Mouse (Mus musculus): ENCODE measurements at regions not wholly inside any gene's neighbourhood (a gene's known extent, or its start where the extent isn't known, plus 50 kb on each side); places are given as distances from the start of the nearest gene placed in this dataset.

DNA sequence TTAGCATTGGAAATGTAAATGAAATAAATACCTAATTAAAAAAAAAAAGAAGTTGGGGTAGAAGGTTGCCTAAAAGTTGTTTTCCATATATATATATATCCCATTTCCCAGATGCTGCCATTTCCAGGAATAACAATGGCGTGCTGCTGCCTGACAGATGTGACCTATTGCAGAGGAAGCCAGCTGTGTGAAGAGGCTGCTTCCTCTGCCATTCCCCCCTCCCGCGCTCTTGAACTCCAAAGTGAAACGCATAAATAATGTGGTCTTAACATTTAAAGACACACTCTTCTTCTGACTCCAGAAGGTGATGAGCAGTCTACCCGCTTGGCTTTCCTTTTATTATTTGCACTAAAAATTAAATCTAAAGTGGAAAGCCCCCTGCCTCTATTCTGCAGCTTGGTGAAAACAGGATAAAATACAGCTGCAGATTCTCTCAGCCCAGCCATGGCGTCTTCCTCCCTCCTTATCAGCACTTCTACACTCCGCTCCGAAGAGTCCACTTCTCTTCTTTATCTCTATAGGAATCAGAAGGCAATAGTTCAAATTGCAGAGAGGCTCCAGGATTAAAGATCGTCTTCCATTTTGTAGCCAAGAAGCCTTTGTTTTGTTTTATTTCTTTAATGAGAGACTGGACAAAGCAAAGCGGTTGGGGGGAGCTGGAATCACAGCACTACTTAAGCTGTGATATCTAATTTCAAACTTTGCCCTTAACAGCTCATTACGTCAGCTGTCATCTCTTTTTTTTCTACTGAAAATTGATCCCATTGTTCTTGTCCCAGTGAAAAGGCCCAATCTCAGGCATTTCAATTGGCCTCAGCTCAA lies 385.1 kb downstream of the Rapgef2 start:
- DNase-seq, result no peak

DNA sequence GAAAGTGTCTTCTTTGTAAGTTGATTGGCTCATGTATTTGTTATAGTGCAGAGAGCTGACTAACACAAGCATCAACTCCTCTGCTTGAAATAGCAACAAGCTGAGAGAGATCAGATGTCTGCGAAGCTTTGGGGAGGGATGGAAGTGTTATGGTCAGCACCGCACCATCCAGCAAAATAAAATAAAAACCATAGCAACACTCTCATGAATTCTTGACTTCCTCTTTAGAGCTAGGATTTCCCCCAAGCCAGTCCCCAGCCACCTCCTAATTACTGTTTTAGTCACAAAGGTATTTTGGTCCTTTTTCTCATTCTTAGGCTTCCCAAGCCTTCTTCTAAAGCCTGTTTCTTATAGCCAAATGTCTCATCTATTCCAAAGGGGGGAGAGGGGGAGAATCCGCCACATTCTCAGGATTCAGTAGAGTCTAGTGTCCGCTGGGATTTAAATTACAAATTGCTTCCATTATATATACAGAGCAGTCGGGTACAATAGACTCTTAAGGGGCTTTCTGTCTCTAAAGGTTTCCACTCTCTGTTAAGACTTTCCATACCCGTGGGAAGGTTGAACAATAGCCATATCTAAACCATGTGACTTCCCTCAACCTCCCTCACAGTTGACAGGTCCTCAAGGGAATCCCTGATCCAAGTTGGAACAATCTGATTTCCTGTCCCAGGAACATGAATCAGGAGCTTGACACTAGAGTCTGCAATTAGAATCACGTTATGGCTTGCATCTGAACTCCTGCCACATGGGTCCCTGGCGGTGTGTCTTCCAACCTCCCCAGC lies 386.7 kb downstream of the Rapgef2 start:
- DNase-seq, result no peak

- DNase-seq, result no peak
Observed at GRCm38 (mm10) chr3:78889326-78889725, 397.0 kb downstream of the Rapgef2 start.

DNA sequence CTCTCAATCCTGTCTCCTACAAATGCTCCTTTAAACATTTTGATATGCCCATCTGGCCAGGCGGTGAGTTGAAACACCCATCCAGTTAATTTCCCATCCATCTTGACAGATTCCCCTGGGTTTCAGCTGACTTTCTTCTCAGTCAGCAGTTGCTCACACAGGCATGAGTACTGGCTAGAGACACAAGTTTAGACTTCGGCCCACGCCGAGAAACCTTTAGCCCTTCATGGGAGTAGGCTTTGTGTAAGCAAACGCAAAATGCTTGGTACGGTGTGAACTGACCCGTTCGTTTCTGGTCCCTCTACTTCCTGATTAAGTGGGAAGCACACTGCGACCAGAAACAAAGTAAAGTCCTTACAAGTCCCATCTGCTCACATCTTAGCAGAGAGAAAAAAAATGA lies 401.6 kb downstream of the Rapgef2 start:
- DNase-seq, result no peak

- no peak for DNase-seq
Observed at GRCm38 (mm10) chr3:78884029-78884428, 402.3 kb downstream of the Rapgef2 start.

DNA sequence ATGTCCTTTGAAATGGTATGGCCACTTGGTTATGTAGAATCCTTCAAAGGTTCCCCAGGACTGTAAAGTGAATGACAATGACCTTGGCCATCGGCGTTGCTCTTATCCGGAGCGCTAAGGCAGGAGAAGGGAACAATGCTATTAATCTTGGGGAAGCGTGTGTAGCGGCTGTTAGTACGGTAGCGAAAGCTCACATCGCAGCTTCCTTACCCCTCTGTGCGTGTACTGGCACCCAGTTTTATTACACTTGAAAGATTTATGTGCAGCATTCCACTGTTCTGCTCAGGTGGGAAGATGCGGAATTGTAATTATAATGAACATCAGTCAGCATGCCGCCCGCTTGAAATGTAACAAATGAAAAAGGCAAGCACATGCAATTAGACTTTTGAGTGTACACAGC lies 406.2 kb downstream of the Rapgef2 start:
- DNase-seq, result no peak

DNA sequence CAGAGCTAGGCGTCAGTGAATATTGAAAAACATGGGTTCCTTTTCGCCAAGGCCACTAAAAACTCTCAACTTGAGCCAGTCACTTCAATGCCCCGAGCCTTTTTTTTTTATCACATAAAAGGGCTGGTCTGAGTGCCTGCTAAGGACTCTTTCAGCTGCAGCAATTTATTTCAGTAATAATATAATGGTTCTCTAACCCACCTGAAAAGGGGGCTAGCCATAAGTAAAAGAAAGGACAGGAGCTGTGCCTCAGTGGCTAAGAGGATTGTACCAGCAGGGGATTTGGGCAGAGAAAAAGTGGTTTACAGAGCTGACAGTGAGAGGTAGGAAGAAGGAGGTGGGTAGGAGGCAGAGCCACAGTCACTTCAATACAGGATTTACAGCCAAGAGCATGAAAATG lies 409.0 kb downstream of the Rapgef2 start:
- DNase-seq, result no peak

GRCm38 (mm10) chr3:78866896-78867295 lies 419.4 kb downstream of the Rapgef2 start:
- DNase-seq, result no peak

- DNase-seq, result no peak
Observed at GRCm38 (mm10) chr3:78866083-78866726, 420.1 kb downstream of the Rapgef2 start.

DNA sequence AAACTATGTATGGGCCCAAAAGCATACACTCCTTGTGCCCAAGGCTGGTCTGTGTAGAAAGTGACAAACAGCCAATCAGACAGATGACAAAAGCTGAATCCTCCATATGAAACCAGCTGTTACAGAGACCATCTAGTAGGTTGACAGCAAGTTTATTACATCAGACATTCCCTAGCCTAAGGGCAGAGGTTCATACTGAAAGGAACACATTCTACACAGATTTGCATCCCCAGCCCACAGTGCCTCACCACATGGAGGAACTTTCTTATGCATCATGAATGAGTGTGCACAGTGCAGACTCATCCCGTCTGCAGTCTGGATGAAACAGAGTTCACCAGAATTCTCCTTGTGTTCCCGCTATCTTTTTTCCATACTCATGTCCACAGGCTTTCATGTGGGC lies 423.3 kb downstream of the Rapgef2 start:
- no peak for DNase-seq

DNA sequence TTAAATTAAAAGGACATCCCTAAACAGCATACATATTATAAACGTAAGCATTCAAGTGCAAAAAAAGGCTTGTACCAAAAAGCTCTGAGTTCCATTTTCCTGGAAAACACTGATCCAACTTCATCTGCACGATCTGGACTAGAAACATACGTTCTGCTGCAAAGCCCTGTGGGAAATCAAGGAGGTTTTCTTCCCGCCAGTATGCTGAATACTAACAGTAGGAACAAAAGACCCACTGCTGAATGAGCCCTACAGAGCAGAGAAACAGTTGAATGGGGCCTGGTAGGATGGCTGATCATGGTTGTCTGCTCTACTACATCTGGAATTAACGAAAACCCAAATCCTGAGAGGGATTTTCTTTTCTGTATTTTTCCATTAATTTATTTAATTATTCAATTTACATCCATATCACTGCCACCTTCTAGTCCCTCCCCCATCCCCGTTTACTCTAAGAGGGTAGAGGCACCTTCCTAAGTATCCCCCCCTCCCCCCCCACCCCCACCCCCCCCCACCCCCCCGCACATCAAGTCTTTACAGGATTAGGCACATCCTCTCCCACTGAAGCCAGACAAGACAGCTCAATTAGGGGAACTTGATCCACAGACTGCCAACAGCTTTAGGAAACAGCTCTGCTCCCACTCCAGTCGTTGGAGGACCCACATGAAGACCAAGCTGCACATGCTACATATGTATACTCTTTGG lies 439.5 kb downstream of the Rapgef2 start:
- no peak for DNase-seq

- DNase-seq, result no peak
Observed at GRCm38 (mm10) chr3:78841173-78841572, 445.1 kb downstream of the Rapgef2 start.

DNA sequence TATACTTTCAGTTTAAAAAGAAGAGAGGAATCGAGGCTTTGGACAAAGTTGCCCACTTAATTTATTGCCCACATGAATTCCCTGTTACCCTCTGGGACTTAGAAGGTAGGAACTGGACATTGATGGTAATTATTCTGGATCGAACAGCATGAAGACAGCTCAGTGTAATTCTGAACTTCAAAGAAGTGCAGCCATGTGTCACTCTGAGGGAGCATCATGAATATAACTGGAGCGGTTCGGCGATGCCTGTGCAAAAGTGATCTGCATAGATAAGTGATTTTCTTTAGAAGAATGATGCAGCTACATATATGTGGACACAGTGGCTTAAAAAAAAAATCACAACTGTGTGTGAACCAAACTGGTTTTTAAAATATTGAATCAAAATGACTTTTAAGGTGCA lies 449.5 kb downstream of the Rapgef2 start:
- no peak for DNase-seq

DNA sequence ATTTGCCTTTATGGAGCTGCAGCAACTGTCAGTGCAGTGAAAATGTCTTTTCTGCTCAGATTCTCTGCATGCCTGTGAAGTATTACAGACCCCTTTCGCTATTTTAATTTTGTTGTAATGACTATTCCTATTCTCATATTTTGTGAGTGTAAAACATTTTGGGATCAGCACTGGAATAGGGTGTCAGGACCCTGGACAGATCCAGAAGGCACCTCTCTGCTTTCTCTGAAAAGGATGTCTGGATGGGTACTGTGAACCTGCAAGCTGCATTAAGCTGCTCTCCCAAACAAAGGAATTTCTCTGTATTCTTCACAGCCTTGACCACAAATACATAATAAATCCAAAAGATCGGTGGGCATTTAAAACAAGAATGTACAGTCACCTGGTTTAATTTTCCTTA lies 460.8 kb downstream of the Rapgef2 start:
- no peak for DNase-seq

GRCm38 (mm10) chr3:78812425-78812824 lies 473.9 kb downstream of the Rapgef2 start:
- no peak for DNase-seq

- DNase-seq, result no peak
Observed at GRCm38 (mm10) chr3:78810431-78811152, 475.7 kb downstream of the Rapgef2 start.

DNA sequence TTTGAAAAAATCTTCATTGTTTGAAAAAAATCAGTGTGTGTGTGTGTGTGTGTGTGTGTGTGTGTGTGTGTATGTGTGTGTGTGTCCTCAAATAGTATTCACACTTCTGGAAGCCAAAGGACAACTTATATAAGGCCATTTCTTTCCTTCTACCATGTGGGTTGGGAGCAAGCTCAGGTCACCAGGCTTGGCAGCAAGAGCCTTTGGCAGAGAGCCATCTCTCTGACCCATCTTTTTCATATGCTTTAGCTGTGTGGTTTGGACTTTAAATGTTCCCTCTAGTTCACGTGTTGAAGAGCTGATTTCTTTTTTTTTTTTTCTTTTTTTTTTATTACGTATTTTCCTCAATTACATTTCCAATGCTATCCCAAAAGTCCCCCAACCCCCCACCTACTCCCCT lies 483.1 kb downstream of the Rapgef2 start:
- DNase-seq, result no peak

DNA sequence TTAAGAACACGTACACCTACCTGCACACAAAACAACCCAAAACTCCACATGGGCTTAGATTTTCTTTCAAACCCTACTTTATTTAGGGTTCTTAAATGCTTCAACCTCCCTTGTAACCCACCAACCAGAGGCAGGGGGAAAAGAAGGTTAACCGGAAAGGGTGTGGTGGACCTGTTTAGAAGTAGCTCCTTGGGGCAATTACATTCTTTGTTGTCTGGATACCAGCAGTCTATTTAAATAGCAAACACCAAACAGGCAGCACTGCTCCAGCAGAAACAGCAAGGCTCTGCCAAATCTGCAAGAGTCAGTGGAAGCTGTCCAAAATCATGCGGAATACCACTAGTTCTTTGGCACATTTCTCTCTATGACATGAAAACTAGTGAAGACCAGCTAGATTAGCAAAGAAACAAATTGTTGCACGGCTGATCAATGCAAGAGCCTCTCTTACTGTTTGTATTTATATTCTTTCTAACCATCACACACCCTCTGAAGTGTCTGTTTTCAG lies 490.3 kb downstream of the Rapgef2 start:
- DNase-seq, result no peak

GRCm38 (mm10) chr3:78792440-78793057 lies 493.8 kb downstream of the Rapgef2 start:
- DNase-seq, result no peak

- no peak for DNase-seq
Observed at GRCm38 (mm10) chr3:78782766-78783165, 503.6 kb downstream of the Rapgef2 start.

GRCm38 (mm10) chr3:78755686-78756476 lies 530.4 kb downstream of the Rapgef2 start:
- no peak for DNase-seq

Measured in right cerebral cortex, postnatal 14 days (tissue).